Mouse (Mus musculus): ENCODE measurements around the gene Rnf215. TPM values are rescaled to one million over a fixed set of nuclear protein-coding genes. Genes with fewer than 3 reads are reported as not detected.

Gene Rnf215
- polyA plus RNA-seq, 1 experiment from 2014 or later, result 42.7 TPM

DNA sequence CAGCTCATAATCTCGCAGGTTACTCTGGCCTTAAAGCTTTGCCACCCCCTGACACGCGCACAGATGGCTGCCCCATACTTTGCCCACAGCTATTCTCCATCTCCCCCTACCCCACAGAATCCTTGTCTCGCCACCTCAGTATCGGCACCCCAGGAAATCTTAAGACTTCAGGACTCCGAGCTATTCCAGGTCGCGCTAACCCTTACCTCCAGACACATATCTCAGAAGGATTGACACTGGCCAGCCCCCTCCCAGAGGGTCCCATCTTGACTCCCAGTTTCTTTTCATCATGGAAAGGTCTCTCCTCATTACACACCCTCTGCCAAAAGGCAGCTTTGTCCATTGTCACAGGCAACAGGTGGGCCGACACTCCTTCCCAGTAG lies 52.3 kb downstream of the Rnf215 start:
- H3K9ac ChIP-seq, result peak overlapping the region; percentile 86
- H3K27ac ChIP-seq, result no peak overlapping the region
- H3K9me3 ChIP-seq (replicated peaks), result no peaks in the 10 kb centered on the region
- peak overlapping the region; percentile 82 for H3K4me3 ChIP-seq
- WGBS, result 17% methylated on average over 9 of the region's 9 CpGs
- ATAC-seq (ENCODE audit: low FRiP score), result no peak; the same call in 1 of the 2 replicates
- peaks cover 17% of the 10 kb centered on the region for H3K4me1 ChIP-seq
- peak overlapping the region; percentile 89 for H3K4me2 ChIP-seq (replicated peaks)
- H3K36me3 ChIP-seq, result peaks cover 9% of the 10 kb centered on the region; the same call in 1 of the 2 replicates
- H3K27me3 ChIP-seq, result no peaks in the 10 kb centered on the region

DNA sequence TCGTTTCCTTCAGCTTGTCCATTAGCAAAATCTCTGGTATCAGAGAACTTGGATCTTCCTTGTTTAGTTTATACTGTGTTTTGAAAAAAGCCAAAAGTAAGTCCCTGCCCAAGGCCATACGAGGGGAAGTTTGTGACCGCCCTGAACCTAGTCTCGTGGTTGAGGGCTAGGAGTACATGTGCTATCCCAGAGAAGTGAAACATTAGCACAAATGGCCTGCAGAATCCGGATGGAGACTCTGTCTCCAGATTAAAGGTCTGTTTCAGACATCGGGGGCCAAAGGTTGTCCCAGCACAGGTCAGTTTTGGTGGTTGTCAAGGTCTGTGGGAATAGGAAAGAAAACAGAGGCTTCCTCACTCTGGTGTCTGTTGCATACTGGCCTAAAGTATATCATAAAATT lies 54.2 kb downstream of the Rnf215 start:
- Histone ChIP-seq H3K9me3 (replicated peaks) (no peaks in the 10 kb centered on the region), H3K4me2 (replicated peaks) (no peak overlapping the region), H3K27me3 (no peaks in the 10 kb centered on the region), H3K27ac (no peak overlapping the region), H3K9ac (no peak overlapping the region), H3K4me3 (no peak overlapping the region), H3K36me3 (no peaks in the 10 kb centered on the region), H3K4me1 (peaks cover 17% of the 10 kb centered on the region)
- ATAC-seq (ENCODE audit: low FRiP score), result no peak
- WGBS, result 91% methylated on average over 6 of the region's 6 CpGs

DNA sequence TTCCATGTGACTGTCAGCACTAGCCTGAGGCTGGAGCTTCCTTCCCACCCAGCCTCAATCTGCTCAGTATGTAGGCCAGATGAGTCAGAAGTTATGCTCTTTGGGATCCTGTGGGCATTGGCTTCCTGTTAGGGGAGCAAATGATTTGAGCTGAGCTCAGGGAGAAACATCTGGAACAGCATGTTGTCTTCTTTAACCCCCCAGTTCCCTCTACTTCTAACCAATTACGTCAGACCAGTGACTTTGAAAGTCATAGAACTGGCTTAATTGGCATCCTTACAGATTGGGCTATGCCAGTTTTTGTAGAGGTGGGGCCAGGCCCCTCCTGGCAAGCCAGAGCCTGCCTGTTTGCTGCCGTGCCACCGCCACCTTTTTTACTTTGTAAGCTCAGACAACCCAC lies 55.7 kb downstream of the Rnf215 start:
- H3K36me3 ChIP-seq, result no peaks in the 10 kb centered on the region
- H3K4me2 ChIP-seq (replicated peaks), result no peak overlapping the region
- 79% methylated on average over 3 of the region's 3 CpGs for WGBS
- H3K9ac ChIP-seq, result no peak overlapping the region
- no peak overlapping the region for H3K4me3 ChIP-seq
- H3K9me3 ChIP-seq (replicated peaks), result no peaks in the 10 kb centered on the region
- H3K4me1 ChIP-seq, result peaks cover 17% of the 10 kb centered on the region
- no peak for ATAC-seq (ENCODE audit: low FRiP score)
- no peaks in the 10 kb centered on the region for H3K27me3 ChIP-seq
- no peak overlapping the region for H3K27ac ChIP-seq

Small RNAs within 50 kb of the gene (microRNA-seq; reads per million reads assigned to microRNA genes)
- gene Mir3060, result 6.8 reads per million, percentile 16 among the genes with 10 or more reads in this experiment

Other genes with a start within 250 kb of the Rnf215 start
- 0.72 and 0.82 TPM in 2 replicates for gene 4921536K21Rik, start 240.1 kb upstream of the Rnf215 start, polyA plus RNA-seq (2016; fragmentation: Nextera tagmentation; extraction: Ambion mirVana)
- gene Dusp18, start 240.0 kb upstream of the Rnf215 start, polyA plus RNA-seq (2016; fragmentation: Nextera tagmentation; extraction: Ambion mirVana), result 27.7 and 29.1 TPM in 2 replicates
- 7.6 and 7.9 TPM in 2 replicates for gene Slc35e4, start 220.5 kb upstream of the Rnf215 start, polyA plus RNA-seq (2016; fragmentation: Nextera tagmentation; extraction: Ambion mirVana)
- gene Tcn2, start 203.0 kb upstream of the Rnf215 start, polyA plus RNA-seq (2016; fragmentation: Nextera tagmentation; extraction: Ambion mirVana), result 34.1 and 35.3 TPM in 2 replicates
- gene Pes1, start 171.2 kb upstream of the Rnf215 start, polyA plus RNA-seq (2016; fragmentation: Nextera tagmentation; extraction: Ambion mirVana), result 69.7 and 73.4 TPM in 2 replicates
- 0.20 and 0.30 TPM in 2 replicates for gene 4930556J24Rik, start 158.4 kb upstream of the Rnf215 start, polyA plus RNA-seq (2016; fragmentation: Nextera tagmentation; extraction: Ambion mirVana)
- 3.1 and 3.3 TPM in 2 replicates for gene Gal3st1, start 151.6 kb upstream of the Rnf215 start, polyA plus RNA-seq (2016; fragmentation: Nextera tagmentation; extraction: Ambion mirVana)
- gene Sec14l4, start 103.7 kb upstream of the Rnf215 start, polyA plus RNA-seq (2016; fragmentation: Nextera tagmentation; extraction: Ambion mirVana), result not detected in 2 replicates
- not detected in 2 replicates for gene Sec14l3, start 70.4 kb upstream of the Rnf215 start, polyA plus RNA-seq (2016; fragmentation: Nextera tagmentation; extraction: Ambion mirVana)
- gene Mtfp1, start 39.8 kb upstream of the Rnf215 start, polyA plus RNA-seq (2016; fragmentation: Nextera tagmentation; extraction: Ambion mirVana), result 5.4 and 5.6 TPM in 2 replicates
- gene Sec14l2, start 11.8 kb upstream of the Rnf215 start, polyA plus RNA-seq (2016; fragmentation: Nextera tagmentation; extraction: Ambion mirVana), result 1.8 and 3.1 TPM in 2 replicates
- 9.6 and 10.4 TPM in 2 replicates for gene Ccdc157, start 25.1 kb downstream of the Rnf215 start, polyA plus RNA-seq (2016; fragmentation: Nextera tagmentation; extraction: Ambion mirVana)
- 72.0 and 77.6 TPM in 2 replicates for gene Sf3a1, start 25.1 kb downstream of the Rnf215 start, polyA plus RNA-seq (2016; fragmentation: Nextera tagmentation; extraction: Ambion mirVana)
- gene Tbc1d10a, start 51.6 kb downstream of the Rnf215 start, polyA plus RNA-seq (2016; fragmentation: Nextera tagmentation; extraction: Ambion mirVana), result 28.5 and 29.2 TPM in 2 replicates
- 3.1 and 3.6 TPM in 2 replicates for gene Castor1, start 83.0 kb downstream of the Rnf215 start, polyA plus RNA-seq (2016; fragmentation: Nextera tagmentation; extraction: Ambion mirVana)
- gene Osm, start 101.2 kb downstream of the Rnf215 start, polyA plus RNA-seq (2016; fragmentation: Nextera tagmentation; extraction: Ambion mirVana), result not detected in 2 replicates
- not detected in 2 replicates for gene Lif, start 122.4 kb downstream of the Rnf215 start, polyA plus RNA-seq (2016; fragmentation: Nextera tagmentation; extraction: Ambion mirVana)